Mouse (Mus musculus) kidney, embryonic 16.5 days (tissue): ENCODE measurements around the gene Zfp451. TPM values are rescaled to one million over a fixed set of nuclear protein-coding genes. Genes with fewer than 3 reads are reported as not detected.

ENCODE experiments used
- ATAC-seq: fragments of 200-750 bp; cut with Nextera tagmentation; 2 replicates; pipeline ENCODE4 v1.8.0; 2017; ENCODE audit warnings: moderate TSS enrichment; ENCODE audit not compliant: low FRiP score, low TSS enrichment
- H3K27ac ChIP-seq: fragments of 300-500 bp; sonication (generic); 2 replicates; pipeline ENCODE4 v1.5.1; 2014; ENCODE audit warnings: low read length
- H3K27me3 ChIP-seq: fragments of 300-500 bp; sonication (generic); 2 replicates; pipeline ENCODE4 v1.6.1; 2014; ENCODE audit warnings: low read length, control low read depth, mixed read lengths; ENCODE audit not compliant: insufficient read depth
- H3K36me3 ChIP-seq: fragments of 300-500 bp; sonication (generic); 2 replicates; pipeline ENCODE4 v1.6.1; 2014; ENCODE audit warnings: low read length, control low read depth, mixed read lengths; ENCODE audit not compliant: insufficient read depth
- H3K4me1 ChIP-seq: fragments of 300-500 bp; sonication (generic); 2 replicates; pipeline ENCODE4 v1.6.1; 2014; ENCODE audit warnings: low read length, control low read depth, mixed read lengths; ENCODE audit not compliant: insufficient read depth
- H3K4me2 ChIP-seq: fragments of 300-500 bp; sonication (generic); replicated peaks from 2 replicates; pipeline ENCODE4 v1.6.1; 2014; ENCODE audit warnings: low read depth, low read length
- H3K4me3 ChIP-seq: fragments of 300-500 bp; sonication (generic); 2 replicates; pipeline ENCODE4 v1.5.1; 2014; ENCODE audit warnings: mild to moderate bottlenecking, low read length
- H3K9ac ChIP-seq: fragments of 300-500 bp; sonication (generic); replicated peaks from 2 replicates; pipeline ENCODE4 v1.6.1; 2014; ENCODE audit warnings: low read length
- H3K9me3 ChIP-seq: fragments of 300-500 bp; sonication (generic); 2 replicates; pipeline ENCODE4 v1.6.1; 2016; ENCODE audit warnings: low read length, control low read depth
- WGBS: fragments of 180-500 bp; shearing (Covaris S2); extraction: QIAGEN DNeasy Blood & Tissue Kit; methylation state at CpG from one replicate; pipeline ENCODE4 v1.1.7; 2014; 5-methylcytosine and 5-hydroxymethylcytosine counted together
- polyA plus RNA-seq: library from polyadenylated mRNA; unstranded; fragments of >200 nt; fragmentation: Nextera tagmentation; extraction: Ambion mirVana; gene quantifications from 2 replicates; pipeline ENCODE4 v1.2.1, GENCODE M21; 2015

Zfp451 gene
- polyA plus RNA-seq, 1 experiment from 2014 or later = 26.4 TPM

- ATAC-seq = no peak
- H3K27ac ChIP-seq = no peak overlapping the region
- WGBS = 40% methylated on average over 2 of the region's 2 CpGs
These were observed 50.6 kb downstream of the Zfp451 start for GRCm38 (mm10) chr1:33763826-33764225.

GRCm38 (mm10) chr1:33758488-33758887 is 55.9 kb downstream of the Zfp451 start:
- Histone ChIP-seq H3K9ac (no peak overlapping the region), H3K36me3 (peaks cover 7% of the 10 kb centered on the region; the same call in 1 of the 2 replicates), H3K27ac (no peak overlapping the region), H3K9me3 (no peaks in the 10 kb centered on the region), H3K27me3 (0 out of 2 replicates have a peak, but pooled peaks cover 2% of the 10 kb centered on the region), H3K4me1 (peaks cover 29% of the 10 kb centered on the region), H3K4me2 (no peak overlapping the region), H3K4me3 (no peak overlapping the region)
- no peak for ATAC-seq
- 58% methylated on average over 4 of the region's 4 CpGs for WGBS

More at GRCm38 (mm10) chr1:33763826-33764225, 50.6 kb downstream of the Zfp451 start:
- no peaks in the 10 kb centered on the region for H3K27me3 ChIP-seq
- H3K4me3 ChIP-seq = no peak overlapping the region
- peaks cover 12% of the 10 kb centered on the region for H3K36me3 ChIP-seq
- no peak overlapping the region for H3K9ac ChIP-seq
- no peaks in the 10 kb centered on the region for H3K9me3 ChIP-seq
- H3K4me2 ChIP-seq = no peak overlapping the region
- H3K4me1 ChIP-seq = peaks cover 4% of the 10 kb centered on the region; the same call in 1 of the 2 replicates

GRCm38 (mm10) chr1:33757491-33758041 is 56.8 kb downstream of the Zfp451 start, which contains the start of gene Bag2:
Bag2 (minus strand) TSS chr1:33757795.
- Histone ChIP-seq H3K27me3 (0 out of 2 replicates have a peak, but pooled peaks cover 2% of the 10 kb centered on the region), H3K4me2 (peak within 1 kb of the TSS; percentile 82), H3K36me3 (peaks cover 7% of the 10 kb centered on the region; the same call in 1 of the 2 replicates), H3K9me3 (no peaks in the 10 kb centered on the region), H3K4me1 (peaks cover 29% of the 10 kb centered on the region), H3K27ac (peak within 1 kb of the TSS; percentile 91), H3K9ac (peak within 1 kb of the TSS; percentile 92), H3K4me3 (peak within 1 kb of the TSS; percentile 82)
- WGBS = under 1% methylated on average over 52 of the region's 61 CpGs
- peak; percentile 82 for ATAC-seq

GRCm38 (mm10) chr1:33757033-33757413 is 57.4 kb downstream of the Zfp451 start:
- 0 out of 2 replicates have a peak, but pooled peaks cover 2% of the 10 kb centered on the region for H3K27me3 ChIP-seq
- no peaks in the 10 kb centered on the region for H3K9me3 ChIP-seq
- peaks cover 29% of the 10 kb centered on the region for H3K4me1 ChIP-seq
- peak overlapping the region; percentile 92 for H3K9ac ChIP-seq
- under 1% methylated on average over 14 of the region's 14 CpGs for WGBS
- H3K4me3 ChIP-seq = peak overlapping the region; percentile 82
- peak overlapping the region; percentile 82 for H3K4me2 ChIP-seq
- peak overlapping the region; percentile 91 for H3K27ac ChIP-seq
- H3K36me3 ChIP-seq = 0 out of 2 replicates have a peak, but pooled peaks cover 4% of the 10 kb centered on the region
- peak; percentile 29 for ATAC-seq

GRCm38 (mm10) chr1:33756258-33757032 is 58.0 kb downstream of the Zfp451 start:
- no peaks in the 10 kb centered on the region for H3K9me3 ChIP-seq
- 0 out of 2 replicates have a peak, but pooled peaks cover 4% of the 10 kb centered on the region for H3K36me3 ChIP-seq
- peaks cover 29% of the 10 kb centered on the region for H3K4me1 ChIP-seq
- peak overlapping the region; percentile 92 for H3K9ac ChIP-seq
- peak overlapping the region; percentile 82 for H3K4me3 ChIP-seq
- H3K27me3 ChIP-seq = 0 out of 2 replicates have a peak, but pooled peaks cover 2% of the 10 kb centered on the region
- WGBS = 10% methylated on average over 18 of the region's 18 CpGs
- peak; percentile 17; the same call in 1 of the 2 replicates for ATAC-seq
- H3K4me2 ChIP-seq = peak overlapping the region; percentile 82
- peak overlapping the region; percentile 91 for H3K27ac ChIP-seq

GRCm38 (mm10) chr1:33755799-33756198 is 58.6 kb downstream of the Zfp451 start:
- Histone ChIP-seq H3K4me3 (peak overlapping the region; percentile 82), H3K36me3 (0 out of 2 replicates have a peak, but pooled peaks cover 4% of the 10 kb centered on the region), H3K27me3 (0 out of 2 replicates have a peak, but pooled peaks cover 2% of the 10 kb centered on the region), H3K4me1 (peaks cover 29% of the 10 kb centered on the region), H3K9me3 (no peaks in the 10 kb centered on the region), H3K27ac (peak overlapping the region; percentile 91), H3K4me2 (peak overlapping the region; percentile 82), H3K9ac (peak overlapping the region; percentile 37; the same call in 1 of the 2 replicates)
- WGBS = 65% methylated on average over 7 of the region's 7 CpGs
- ATAC-seq = no peak

- peak overlapping the region; percentile 87 for H3K27ac ChIP-seq
- no peaks in the 10 kb centered on the region for H3K9me3 ChIP-seq
- peaks cover 29% of the 10 kb centered on the region for H3K4me1 ChIP-seq
- WGBS = 66% methylated on average over 21 of the region's 21 CpGs
- H3K36me3 ChIP-seq = no peaks in the 10 kb centered on the region
- ATAC-seq = peak; percentile 17; the same call in 1 of the 2 replicates
- peak overlapping the region; percentile 82 for H3K4me2 ChIP-seq
- H3K4me3 ChIP-seq = no peak overlapping the region
- H3K9ac ChIP-seq = no peak overlapping the region
- H3K27me3 ChIP-seq = 0 out of 2 replicates have a peak, but pooled peaks cover 2% of the 10 kb centered on the region
These were observed 59.2 kb downstream of the Zfp451 start for GRCm38 (mm10) chr1:33754965-33755735.

GRCm38 (mm10) chr1:33754089-33754488 is 60.3 kb downstream of the Zfp451 start:
- Histone ChIP-seq H3K4me2 (peak overlapping the region; percentile 29), H3K4me1 (peaks cover 29% of the 10 kb centered on the region), H3K27ac (peak overlapping the region; percentile 87), H3K9ac (no peak overlapping the region), H3K9me3 (no peaks in the 10 kb centered on the region; the same call in 1 of the 2 replicates), H3K27me3 (0 out of 2 replicates have a peak, but pooled peaks cover 2% of the 10 kb centered on the region), H3K4me3 (no peak overlapping the region), H3K36me3 (0 out of 2 replicates have a peak, but pooled peaks cover 2% of the 10 kb centered on the region)
- peak; percentile 6; the same call in 1 of the 2 replicates for ATAC-seq
- 62% methylated on average over 17 of the region's 17 CpGs for WGBS

- Histone ChIP-seq H3K9me3 (no peaks in the 10 kb centered on the region; the same call in 1 of the 2 replicates), H3K36me3 (peaks cover 15% of the 10 kb centered on the region), H3K4me1 (peaks cover 20% of the 10 kb centered on the region), H3K4me2 (no peak overlapping the region), H3K27me3 (no peaks in the 10 kb centered on the region), H3K9ac (no peak overlapping the region), H3K4me3 (no peak overlapping the region), H3K27ac (no peak overlapping the region)
- WGBS = 90% methylated on average over 10 of the region's 10 CpGs
- no peak for ATAC-seq
These were observed 63.1 kb downstream of the Zfp451 start for GRCm38 (mm10) chr1:33751283-33751682.
